Mouse (Mus musculus): ENCODE results near the gene Mul1. TPM values are rescaled to one million over a fixed set of nuclear protein-coding genes. Genes with fewer than 3 reads are reported as not detected.
A peak's percentile ranks its signal among the peaks of the same experiment; 100 is the strongest.

Mul1 gene
- polyA plus RNA-seq, 1 experiment from 2014 or later = 23.8 TPM

DNA sequence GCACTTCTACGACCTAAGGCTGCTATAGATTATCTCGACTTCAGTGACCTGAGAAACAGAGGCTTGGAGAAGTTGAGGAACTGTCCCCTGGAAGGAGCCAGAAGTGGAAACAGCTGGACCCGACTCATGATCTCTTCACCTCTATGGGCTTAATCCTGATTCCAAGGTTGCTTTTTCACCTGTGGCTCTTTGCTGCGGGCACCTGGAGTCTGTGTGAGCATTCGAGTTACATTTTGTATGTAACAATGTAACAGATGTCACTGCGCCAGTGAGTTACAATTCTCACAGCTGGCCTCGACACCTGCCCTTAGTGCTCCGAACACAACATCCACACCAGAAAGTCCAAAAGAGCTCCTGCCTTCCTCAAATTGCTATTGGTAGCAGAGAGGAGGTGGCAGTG lies 31.0 kb downstream of the Mul1 start:
- Histone ChIP-seq H3K27me3 (no peaks in the 10 kb centered on the region), H3K27ac (peak overlapping the region; percentile 97), H3K36me3 (no peaks in the 10 kb centered on the region), H3K9me3 (replicated peaks) (no peaks in the 10 kb centered on the region), H3K9ac (no peak overlapping the region), H3K4me1 (peaks cover 88% of the 10 kb centered on the region), H3K4me3 (replicated peaks) (no peak overlapping the region), H3K4me2 (peak overlapping the region; percentile 56; the same call in 1 of the 2 replicates)
- ATAC-seq (replicated peaks; ENCODE audit: low FRiP score) = no peak
- 34% methylated on average over 8 of the region's 8 CpGs for WGBS

DNA sequence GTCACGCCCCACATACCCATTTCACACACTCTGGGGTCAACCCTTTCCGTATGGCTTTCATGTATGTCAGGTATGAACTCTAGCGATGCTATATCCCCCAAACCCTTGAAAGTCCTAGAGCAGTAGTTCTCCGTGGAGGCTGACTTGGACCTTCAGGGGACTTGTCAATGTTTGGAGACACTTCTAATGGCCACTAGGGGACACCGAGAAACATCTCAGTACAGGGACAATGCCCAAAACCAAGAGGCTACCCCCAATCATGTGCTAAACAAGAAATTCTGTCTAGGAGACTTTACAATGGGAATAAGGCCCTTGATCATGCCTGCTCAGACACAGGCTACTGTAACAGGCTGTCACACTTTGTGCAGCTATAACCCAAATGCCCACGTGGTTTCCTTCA lies 32.2 kb downstream of the Mul1 start:
- WGBS = 76% methylated on average over 6 of the region's 6 CpGs
- H3K4me1 ChIP-seq = peaks cover 86% of the 10 kb centered on the region
- H3K9ac ChIP-seq = no peak overlapping the region
- H3K4me3 ChIP-seq (replicated peaks) = no peak overlapping the region
- no peaks in the 10 kb centered on the region for H3K27me3 ChIP-seq
- H3K27ac ChIP-seq = no peak overlapping the region
- no peak for ATAC-seq (replicated peaks; ENCODE audit: low FRiP score)
- no peak overlapping the region for H3K4me2 ChIP-seq
- H3K36me3 ChIP-seq = no peaks in the 10 kb centered on the region
- H3K9me3 ChIP-seq (replicated peaks) = no peaks in the 10 kb centered on the region

DNA sequence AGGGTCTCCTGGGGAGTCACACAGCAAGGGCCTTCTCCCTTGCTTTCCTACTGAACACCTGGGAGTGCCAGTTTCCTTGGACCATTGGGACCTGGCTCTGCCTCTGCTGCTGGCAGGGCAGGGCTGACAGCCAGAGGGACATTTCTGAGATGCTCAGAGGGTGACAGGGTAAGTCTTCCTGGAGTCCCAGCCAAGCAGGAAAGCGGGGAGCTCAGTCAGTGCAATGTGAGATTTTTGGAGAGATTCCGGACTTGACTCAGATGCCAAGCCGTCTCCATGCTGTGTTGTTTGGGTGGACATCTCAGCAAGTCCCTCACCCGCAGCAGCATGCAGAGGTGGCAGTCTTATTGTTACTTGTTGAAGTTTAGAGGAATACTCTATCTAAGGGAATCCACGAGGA lies 33.0 kb downstream of the Mul1 start:
- no peak overlapping the region for H3K27ac ChIP-seq
- no peaks in the 10 kb centered on the region for H3K36me3 ChIP-seq

DNA sequence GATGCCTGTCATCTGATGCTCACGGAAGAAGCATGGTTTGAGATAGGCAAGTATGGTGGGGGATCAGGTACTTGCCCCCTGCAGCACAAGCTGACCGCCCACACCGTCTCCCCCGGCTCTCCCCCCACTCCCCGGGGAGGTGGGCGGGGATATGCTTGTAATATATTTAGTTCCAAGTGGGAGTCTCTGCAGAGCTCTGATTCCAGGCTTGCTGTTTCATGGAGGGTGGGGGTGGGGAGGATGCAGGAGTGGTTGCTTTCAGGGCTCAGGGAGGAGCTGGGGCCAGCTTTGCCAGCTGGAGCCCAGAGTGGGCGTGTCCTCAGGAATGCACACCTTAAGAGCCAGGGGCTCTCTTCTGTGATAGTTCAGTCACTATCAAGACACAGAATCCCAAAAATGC lies 34.6 kb downstream of the Mul1 start:
- H3K9me3 ChIP-seq (replicated peaks) = no peaks in the 10 kb centered on the region
- ATAC-seq (replicated peaks; ENCODE audit: low FRiP score) = no peak; the same call in 1 of the 2 replicates
- H3K9ac ChIP-seq = no peak overlapping the region
- H3K36me3 ChIP-seq = no peaks in the 10 kb centered on the region
- no peak overlapping the region for H3K4me3 ChIP-seq (replicated peaks)
- no peaks in the 10 kb centered on the region for H3K27me3 ChIP-seq
- H3K4me2 ChIP-seq = peak overlapping the region; percentile 29
- WGBS = 5% methylated on average over 7 of the region's 7 CpGs
- H3K27ac ChIP-seq = peak overlapping the region; percentile 68
- H3K4me1 ChIP-seq = peaks cover 62% of the 10 kb centered on the region

More for the DNA sequence above, 33.0 kb downstream of the Mul1 start:
- Histone ChIP-seq H3K4me2 (no peak overlapping the region), H3K4me3 (replicated peaks) (no peak overlapping the region), H3K9ac (no peak overlapping the region), H3K27me3 (no peaks in the 10 kb centered on the region), H3K4me1 (peaks cover 79% of the 10 kb centered on the region), H3K9me3 (replicated peaks) (no peaks in the 10 kb centered on the region)
- no peak for ATAC-seq (replicated peaks; ENCODE audit: low FRiP score)
- WGBS = 86% methylated on average over 5 of the region's 5 CpGs

DNA sequence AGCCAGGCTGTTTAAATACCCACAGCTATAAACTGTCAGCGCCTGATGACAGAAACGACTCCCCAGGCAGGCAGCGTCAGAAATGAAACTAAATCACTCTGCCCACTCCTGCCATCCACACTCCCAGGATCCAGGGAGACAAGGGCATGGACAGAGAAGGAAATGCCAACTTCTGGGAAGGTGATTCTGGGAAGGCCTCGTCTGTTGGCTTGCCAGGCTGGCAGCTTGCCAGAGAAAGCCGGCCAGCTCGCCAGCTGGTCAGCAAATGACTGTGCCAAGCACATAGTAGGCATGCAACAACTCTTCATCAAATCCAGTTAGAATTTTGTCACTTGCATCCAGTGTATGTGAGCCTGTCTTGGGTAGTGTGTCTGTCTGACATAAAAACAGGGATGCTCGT lies 36.8 kb downstream of the Mul1 start:
- Histone ChIP-seq H3K4me1 (peaks cover 53% of the 10 kb centered on the region), H3K9me3 (replicated peaks) (no peaks in the 10 kb centered on the region), H3K4me3 (replicated peaks) (no peak overlapping the region), H3K4me2 (no peak overlapping the region), H3K27me3 (0 out of 2 replicates have a peak, but pooled peaks cover 3% of the 10 kb centered on the region), H3K9ac (no peak overlapping the region), H3K36me3 (no peaks in the 10 kb centered on the region), H3K27ac (no peak overlapping the region)
- no peak for ATAC-seq (replicated peaks; ENCODE audit: low FRiP score)
- 53% methylated on average over 7 of the region's 7 CpGs for WGBS

DNA sequence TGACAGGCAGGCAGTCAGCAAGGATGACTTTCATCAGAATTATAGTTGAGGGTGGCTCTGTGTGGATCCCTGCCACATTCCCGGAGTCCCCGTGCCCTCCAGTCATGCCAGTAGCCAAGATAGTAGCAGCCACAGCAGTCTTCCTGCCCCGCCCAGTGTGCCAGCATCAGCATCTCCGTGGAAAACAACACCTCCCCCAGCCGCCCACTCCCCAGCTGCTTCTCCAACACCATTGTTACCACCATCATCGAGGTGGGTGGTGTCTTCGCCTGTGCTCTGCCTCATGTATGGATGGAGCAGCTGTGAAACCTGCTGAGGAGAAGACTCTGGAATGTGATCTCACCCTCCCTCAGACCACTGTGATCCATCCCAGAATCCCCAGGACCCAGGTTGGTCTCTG lies 45.1 kb downstream of the Mul1 start:
- no peak overlapping the region for H3K4me3 ChIP-seq (replicated peaks)
- 0 out of 2 replicates have a peak, but pooled peaks cover 3% of the 10 kb centered on the region for H3K27me3 ChIP-seq
- H3K4me2 ChIP-seq = no peak overlapping the region
- no peak overlapping the region for H3K9ac ChIP-seq
- no peak for ATAC-seq (replicated peaks; ENCODE audit: low FRiP score)
- WGBS = 82% methylated on average over 7 of the region's 7 CpGs
- no peaks in the 10 kb centered on the region for H3K9me3 ChIP-seq (replicated peaks)
- no peaks in the 10 kb centered on the region for H3K36me3 ChIP-seq
- H3K27ac ChIP-seq = 0 out of 2 replicates have a peak overlapping the region, but pooled peaks have one; percentile 81
- H3K4me1 ChIP-seq = peaks cover 44% of the 10 kb centered on the region

DNA sequence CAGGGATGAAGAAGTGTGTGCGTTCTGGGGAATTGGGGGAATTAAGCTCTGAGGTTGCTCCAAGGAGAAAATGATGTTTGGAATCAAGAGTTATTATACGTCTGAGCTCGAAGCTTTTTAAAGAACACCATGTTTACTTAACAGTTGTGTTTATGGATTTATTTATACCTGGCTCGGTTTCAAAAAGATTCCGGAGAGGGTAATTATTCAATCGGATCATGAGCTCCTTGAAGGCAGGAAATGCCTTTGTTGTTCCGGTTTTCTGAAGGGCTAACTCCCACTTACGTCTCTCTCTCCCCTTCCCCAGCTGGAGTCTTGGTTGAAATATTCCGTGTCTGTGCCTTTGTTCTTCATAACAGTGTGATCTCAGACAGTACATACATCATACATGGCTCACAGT lies 46.5 kb downstream of the Mul1 start:
- Histone ChIP-seq H3K4me1 (peaks cover 42% of the 10 kb centered on the region), H3K9ac (no peak overlapping the region), H3K27ac (peak overlapping the region; percentile 81), H3K4me2 (0 out of 2 replicates have a peak overlapping the region, but pooled peaks have one; percentile 3), H3K9me3 (replicated peaks) (no peaks in the 10 kb centered on the region), H3K36me3 (no peaks in the 10 kb centered on the region), H3K27me3 (no peaks in the 10 kb centered on the region), H3K4me3 (replicated peaks) (no peak overlapping the region)
- no peak for ATAC-seq (replicated peaks; ENCODE audit: low FRiP score)
- 16% methylated on average over 9 of the region's 9 CpGs for WGBS

DNA sequence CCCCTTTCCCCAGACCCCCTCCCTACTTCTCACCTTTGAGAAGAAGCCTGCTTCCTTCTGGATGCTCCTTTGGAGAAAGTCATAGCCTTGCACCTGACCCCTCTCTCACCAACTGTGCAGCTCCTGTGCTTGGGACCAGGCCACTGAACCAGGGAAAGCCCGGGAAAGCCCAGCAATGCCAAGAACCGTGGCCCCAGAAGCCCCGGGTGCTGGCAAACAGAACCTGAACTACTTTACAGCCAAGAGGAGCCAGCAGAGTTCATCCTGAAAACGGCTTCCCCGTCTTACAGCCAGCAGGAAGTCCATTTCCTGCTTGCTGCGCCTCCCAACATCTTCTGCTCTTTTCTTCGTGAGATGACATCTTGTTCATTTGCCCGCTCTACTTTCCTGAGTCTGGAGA lies 48.2 kb downstream of the Mul1 start:
- Histone ChIP-seq H3K4me3 (replicated peaks) (no peak overlapping the region), H3K27me3 (no peaks in the 10 kb centered on the region), H3K4me2 (no peak overlapping the region), H3K36me3 (no peaks in the 10 kb centered on the region), H3K9me3 (replicated peaks) (no peaks in the 10 kb centered on the region), H3K9ac (no peak overlapping the region), H3K27ac (peak overlapping the region; percentile 45), H3K4me1 (peaks cover 37% of the 10 kb centered on the region)
- ATAC-seq (replicated peaks; ENCODE audit: low FRiP score) = no peak
- WGBS = 63% methylated on average over 8 of the region's 8 CpGs

DNA sequence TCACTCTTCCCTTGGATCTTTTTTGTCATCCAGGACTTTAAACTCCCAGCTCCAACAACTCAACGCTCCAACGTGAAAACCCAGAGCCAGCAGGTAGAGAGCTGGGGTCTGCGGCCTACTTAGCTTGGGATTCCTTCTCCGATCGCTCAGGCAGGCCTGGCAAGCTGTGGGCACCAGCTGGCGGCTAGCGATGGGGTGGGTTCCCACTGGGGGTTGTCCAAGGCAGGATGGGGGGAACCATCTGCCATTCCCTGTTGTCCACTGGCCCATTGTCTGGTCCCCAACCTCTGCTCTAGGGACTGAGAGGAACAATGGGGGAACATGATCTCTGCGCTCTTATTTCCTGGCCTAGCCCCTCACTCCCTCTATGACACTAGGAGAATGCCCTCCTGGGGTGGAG lies 53.8 kb downstream of the Mul1 start:
- no peak for ATAC-seq (replicated peaks; ENCODE audit: low FRiP score)
- Histone ChIP-seq H3K36me3 (no peaks in the 10 kb centered on the region), H3K9ac (no peak overlapping the region), H3K4me1 (peaks cover 20% of the 10 kb centered on the region), H3K27ac (no peak overlapping the region), H3K9me3 (replicated peaks) (no peaks in the 10 kb centered on the region), H3K4me2 (no peak overlapping the region), H3K4me3 (replicated peaks) (no peak overlapping the region), H3K27me3 (no peaks in the 10 kb centered on the region)
- WGBS = 73% methylated on average over 8 of the region's 8 CpGs

DNA sequence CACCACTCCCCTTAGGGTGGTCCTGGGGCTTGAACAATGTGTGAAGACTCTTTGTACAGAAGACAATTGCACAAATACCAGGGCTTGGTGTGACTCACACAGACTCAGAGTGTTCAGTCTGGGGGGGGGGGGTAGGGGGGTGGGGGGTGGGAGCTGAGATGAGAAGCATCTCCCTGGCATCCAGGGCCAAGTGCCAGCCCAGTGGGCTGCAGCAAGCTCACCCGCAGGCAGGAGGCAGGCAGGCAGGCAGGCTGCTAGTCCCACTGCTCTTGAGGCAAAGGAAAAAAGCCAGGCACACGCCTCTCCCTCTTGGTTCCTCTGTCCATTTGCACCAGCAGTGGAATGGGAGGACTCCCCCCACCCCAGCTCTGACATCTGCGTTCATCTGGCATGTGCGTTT lies 56.6 kb downstream of the Mul1 start:
- peaks cover 44% of the 10 kb centered on the region for H3K4me1 ChIP-seq
- 77% methylated on average over 4 of the region's 4 CpGs for WGBS
- no peaks in the 10 kb centered on the region for H3K27me3 ChIP-seq
- ATAC-seq (replicated peaks; ENCODE audit: low FRiP score) = no peak
- no peaks in the 10 kb centered on the region for H3K9me3 ChIP-seq (replicated peaks)
- H3K27ac ChIP-seq = no peak overlapping the region
- no peak overlapping the region for H3K4me3 ChIP-seq (replicated peaks)
- H3K36me3 ChIP-seq = no peaks in the 10 kb centered on the region
- no peak overlapping the region for H3K4me2 ChIP-seq
- H3K9ac ChIP-seq = no peak overlapping the region

Other genes with a start within 250 kb of the Mul1 start
- gene Hp1bp3, start 218.4 kb upstream of the Mul1 start, polyA plus RNA-seq (2015; fragmentation: Nextera tagmentation; extraction: Ambion mirVana) = 155 and 161 TPM in 2 replicates
- 0.42 and 0.77 TPM in 2 replicates for gene Sh2d5, start 184.3 kb upstream of the Mul1 start, polyA plus RNA-seq (2015; fragmentation: Nextera tagmentation; extraction: Ambion mirVana)
- 1.6 and 2.0 TPM in 2 replicates for gene Kif17, start 184.2 kb upstream of the Mul1 start, polyA plus RNA-seq (2015; fragmentation: Nextera tagmentation; extraction: Ambion mirVana)
- gene Ddost, start 129.9 kb upstream of the Mul1 start, polyA plus RNA-seq (2015; fragmentation: Nextera tagmentation; extraction: Ambion mirVana) = 365 and 386 TPM in 2 replicates
- 47.5 and 50.3 TPM in 2 replicates for gene Pink1, start 108.4 kb upstream of the Mul1 start, polyA plus RNA-seq (2015; fragmentation: Nextera tagmentation; extraction: Ambion mirVana)
- gene Cda, start 66.7 kb upstream of the Mul1 start, polyA plus RNA-seq (2015; fragmentation: Nextera tagmentation; extraction: Ambion mirVana) = 21.3 and 22.0 TPM in 2 replicates
- gene Fam43b, start 38.1 kb upstream of the Mul1 start, polyA plus RNA-seq (2015; fragmentation: Nextera tagmentation; extraction: Ambion mirVana) = not detected in 2 replicates
- gene Camk2n1, start 19.6 kb downstream of the Mul1 start, polyA plus RNA-seq (2015; fragmentation: Nextera tagmentation; extraction: Ambion mirVana) = 7.6 and 8.3 TPM in 2 replicates
- 0.08 and 0.12 TPM in 2 replicates for gene Vwa5b1, start 201.2 kb downstream of the Mul1 start, polyA plus RNA-seq (2015; fragmentation: Nextera tagmentation; extraction: Ambion mirVana)